Mouse (Mus musculus) cerebellum, adult 2 months (tissue): ENCODE measurements around the gene Cacybp.

ENCODE experiments used
- CTCF ChIP-seq: fragments of 200-500 bp; IDR thresholded peaks from 2 replicates; pipeline ENCODE4 v1.5.1; 2011; ENCODE audit warnings: low read depth, mild to moderate bottlenecking, control low read depth, low read length, moderate library complexity, borderline replicate concordance; ENCODE audit not compliant: insufficient read depth
- POLR2A ChIP-seq: fragments of 200-500 bp; IDR thresholded peaks from 2 replicates; pipeline ENCODE4 v1.6.1; 2011; ENCODE audit warnings: low read length, control low read depth, borderline replicate concordance; ENCODE audit not compliant: insufficient read depth

DNA sequence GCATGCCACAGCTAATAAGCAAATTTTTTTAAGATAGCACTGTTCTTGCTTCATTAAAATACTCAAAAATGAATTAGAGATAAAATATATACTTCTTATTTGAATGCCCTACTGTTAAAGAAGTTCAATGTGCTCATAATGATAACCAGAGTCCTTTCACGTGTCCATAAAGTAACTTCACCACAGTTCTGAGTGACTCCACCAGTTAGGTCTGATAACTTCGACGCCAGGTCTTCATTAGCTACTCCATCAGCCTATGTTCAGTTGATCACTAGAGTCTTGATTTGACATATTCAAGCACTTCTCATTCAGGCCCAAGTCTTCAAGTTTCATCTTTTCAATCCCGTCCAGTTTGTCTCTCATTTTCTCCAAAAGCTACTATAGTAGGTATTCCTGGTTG lies 14.5 kb upstream of the Cacybp start:
- TF ChIP-seq CTCF: no peak
- TF ChIP-seq POLR2A: no peak
